Mouse (Mus musculus): ENCODE measurements around the gene Ces1a.

Gene Ces1a

DNA sequence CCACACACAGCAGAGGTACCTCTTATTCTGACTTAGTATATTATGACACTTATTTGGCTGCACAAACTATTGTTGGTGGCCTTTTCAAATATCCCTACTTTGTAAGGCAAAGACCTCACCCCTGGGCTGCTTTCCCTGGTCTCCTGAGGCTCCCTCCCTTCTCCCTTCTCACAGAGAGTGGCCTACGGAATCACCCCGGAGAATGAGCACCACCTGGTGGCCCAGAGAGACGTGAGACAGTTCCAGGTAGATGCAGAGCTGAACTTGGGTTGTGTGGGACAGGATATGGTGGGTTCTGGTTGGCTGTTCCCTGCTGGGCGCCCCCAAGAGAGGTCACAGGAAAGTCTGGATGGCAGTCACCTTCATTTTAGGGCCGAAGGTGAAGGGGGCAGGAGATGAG lies 51.2 kb downstream of the Ces1a start:
- DNase-seq (ENCODE audit: low read depth, low spot score): no peak

- DNase-seq (ENCODE audit: low read depth, low spot score): no peak
Observed at GRCm38 (mm10) chr8:92984376-92984775, 63.6 kb downstream of the Ces1a start.

GRCm38 (mm10) chr8:92982491-92982890 lies 65.5 kb downstream of the Ces1a start:
- no peak for DNase-seq (ENCODE audit: low read depth, low spot score)

DNA sequence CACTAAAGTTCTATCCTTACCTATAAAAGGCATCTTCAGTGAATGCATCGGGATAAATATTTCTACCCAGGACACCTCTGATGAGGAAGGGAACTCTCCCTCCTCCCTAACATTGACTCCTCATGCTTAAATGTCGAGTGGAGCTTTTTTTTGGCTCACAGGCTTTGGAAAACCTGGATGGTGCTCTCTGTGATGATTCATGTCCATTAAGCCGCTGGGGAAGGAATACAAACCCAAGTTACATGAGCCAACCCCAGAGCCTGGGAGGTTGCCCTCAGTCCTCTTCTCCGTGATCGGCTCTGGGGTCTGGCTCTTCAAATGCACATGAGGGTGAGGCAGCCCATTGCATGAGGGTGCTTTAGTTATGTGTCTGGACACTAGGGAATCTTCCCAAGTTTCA lies 71.3 kb downstream of the Ces1a start:
- DNase-seq (ENCODE audit: low read depth, low spot score): no peak

GRCm38 (mm10) chr8:92972949-92973348 lies 75.0 kb downstream of the Ces1a start:
- no peak for DNase-seq (ENCODE audit: low read depth, low spot score)
